Mouse (Mus musculus): Measurements from ENCODE around the gene Gse1.

The Gse1 gene

DNA sequence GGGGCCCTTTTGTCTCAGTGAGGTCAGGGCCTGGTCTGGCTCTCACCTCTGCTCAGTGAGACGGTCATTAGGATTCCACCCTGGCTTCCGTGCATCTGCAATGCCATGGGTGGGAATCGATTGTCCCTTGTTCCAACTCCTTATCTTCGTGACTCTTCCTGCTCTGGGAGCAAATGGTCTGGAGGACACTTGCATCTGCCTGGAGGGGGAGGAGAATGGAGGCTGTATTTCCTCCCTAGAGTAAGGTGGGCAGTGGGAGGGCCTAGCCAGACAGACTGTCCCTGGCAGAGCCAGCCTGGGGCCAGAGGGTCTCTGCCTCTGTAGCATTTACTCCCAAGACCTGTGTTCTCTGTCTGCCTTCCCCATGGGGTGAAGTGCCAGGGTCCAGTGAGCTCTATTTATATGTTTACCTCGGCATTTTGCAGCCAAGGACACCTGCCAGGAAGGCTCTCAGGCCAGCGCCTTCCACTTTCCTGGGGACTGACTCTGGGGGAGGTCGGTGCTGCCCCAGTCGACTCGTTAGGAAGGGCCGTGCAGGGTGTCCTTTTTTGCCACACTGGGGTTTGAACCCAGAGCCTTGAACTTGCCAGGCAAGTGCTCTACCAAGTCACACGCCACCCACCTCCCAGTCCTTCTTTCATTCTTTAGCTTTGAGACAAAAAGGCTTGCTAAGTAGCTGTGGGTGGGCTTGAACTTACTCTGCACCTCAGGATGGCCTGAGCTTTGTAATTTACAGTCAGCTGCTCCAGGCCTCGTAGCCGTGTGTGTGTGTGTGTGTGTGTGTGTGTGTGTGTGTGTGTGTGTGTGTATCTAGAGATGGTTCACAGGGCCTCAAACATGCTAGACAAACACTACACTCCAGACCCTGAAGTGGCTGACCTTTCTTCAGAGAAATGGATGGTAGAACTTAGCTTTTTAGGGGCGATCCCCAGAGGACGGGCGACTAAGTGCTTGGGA is 265.5 kb downstream of the Gse1 start:
- in situ Hi-C loops (cut with MseI, MboI): no loop called here

GRCm38 (mm10) chr8:120494903-120495302 is 266.6 kb downstream of the Gse1 start:
- in situ Hi-C loops (cut with MseI, MboI): no loop called here

DNA sequence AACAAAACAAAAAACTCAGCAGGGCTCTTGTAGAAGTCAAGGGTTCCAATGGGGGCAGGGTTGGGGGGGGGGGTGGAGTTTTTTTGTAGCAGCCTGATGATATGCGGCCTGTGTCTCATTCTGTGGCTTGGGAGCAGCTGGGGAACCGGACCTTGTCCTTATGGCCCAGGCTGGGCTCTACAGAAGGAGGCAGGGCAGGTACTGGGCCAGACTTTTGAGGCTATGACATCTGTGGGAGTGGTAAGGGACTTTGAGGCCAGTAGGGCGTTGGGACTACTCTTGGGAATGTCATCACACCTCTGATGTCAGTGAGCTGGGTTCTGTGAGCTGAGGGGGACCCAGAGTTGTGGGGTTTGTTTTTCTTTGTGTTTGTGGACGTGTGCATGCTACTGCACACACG is 267.2 kb downstream of the Gse1 start:
- in situ Hi-C loops (cut with MseI, MboI): no loop called here

GRCm38 (mm10) chr8:120496478-120496877 is 268.2 kb downstream of the Gse1 start:
- in situ Hi-C loops (cut with MseI, MboI): no loop called here

GRCm38 (mm10) chr8:120497503-120497946 is 269.3 kb downstream of the Gse1 start:
- in situ Hi-C loops (cut with MseI, MboI): no loop called here

DNA sequence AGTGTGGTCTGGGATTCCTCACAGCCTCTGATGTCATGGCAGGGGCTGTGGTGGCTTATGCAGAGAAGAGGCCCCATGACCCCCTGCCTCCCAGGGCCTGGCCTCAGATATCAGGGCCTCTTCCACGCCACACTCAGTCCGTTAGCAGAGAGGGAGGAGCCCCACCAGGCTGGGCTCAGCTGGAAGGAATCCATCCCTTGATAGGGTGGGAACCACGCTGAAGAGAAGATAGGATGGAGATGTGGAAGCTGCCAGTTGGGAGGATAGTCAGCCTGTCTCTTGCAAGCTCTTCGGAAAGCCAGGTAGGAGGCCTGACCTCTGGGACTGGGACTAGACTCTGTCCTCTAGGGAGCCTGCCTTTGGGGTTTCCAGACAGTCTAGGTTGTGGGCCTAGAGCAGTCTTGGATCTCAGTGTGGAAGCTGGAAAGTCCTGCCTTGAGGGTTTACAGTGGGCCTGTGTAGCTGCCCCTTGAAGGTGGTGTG is 270.1 kb downstream of the Gse1 start:
- in situ Hi-C loops (cut with MseI, MboI): no loop called here

DNA sequence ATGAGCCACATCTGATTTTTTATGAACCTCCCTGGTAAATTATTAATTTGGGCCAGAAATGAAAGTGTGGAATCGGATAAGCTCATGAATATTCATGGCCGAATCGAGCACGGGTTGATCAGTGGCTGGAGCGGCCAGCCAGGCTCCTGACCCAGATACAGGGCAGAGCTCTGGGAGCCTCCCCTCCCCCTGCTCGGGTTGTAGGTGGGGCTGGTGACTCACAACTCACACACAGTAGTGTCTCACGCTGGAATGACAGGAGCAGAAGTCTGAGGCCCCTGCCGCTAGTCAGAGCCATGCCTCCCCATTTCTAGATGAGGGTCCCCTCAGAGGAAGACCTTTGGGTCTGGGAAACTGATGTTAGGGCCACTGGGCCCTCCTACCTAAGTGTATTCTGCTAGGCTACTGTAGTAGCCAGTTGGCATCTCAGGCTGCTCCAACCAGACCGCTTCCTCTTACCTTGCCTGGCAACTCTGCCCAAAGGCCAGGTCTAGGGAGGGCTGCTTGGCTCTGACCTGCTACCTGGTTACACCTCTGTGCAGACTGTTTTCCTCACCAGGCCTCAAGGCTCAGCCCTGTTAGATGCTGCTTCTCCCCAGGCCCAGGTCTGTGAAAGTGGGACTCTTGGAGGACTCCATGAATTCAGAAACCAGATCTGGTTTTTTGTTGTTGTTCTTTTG is 270.8 kb downstream of the Gse1 start:
- in situ Hi-C loops (cut with MseI, MboI): no loop called here

- in situ Hi-C loops (cut with MseI, MboI): no loop called here
Observed at GRCm38 (mm10) chr8:120500701-120501261, 272.5 kb downstream of the Gse1 start.

- in situ Hi-C loops (cut with MseI, MboI): no loop called here
Observed at GRCm38 (mm10) chr8:120501426-120501825, 273.2 kb downstream of the Gse1 start.

DNA sequence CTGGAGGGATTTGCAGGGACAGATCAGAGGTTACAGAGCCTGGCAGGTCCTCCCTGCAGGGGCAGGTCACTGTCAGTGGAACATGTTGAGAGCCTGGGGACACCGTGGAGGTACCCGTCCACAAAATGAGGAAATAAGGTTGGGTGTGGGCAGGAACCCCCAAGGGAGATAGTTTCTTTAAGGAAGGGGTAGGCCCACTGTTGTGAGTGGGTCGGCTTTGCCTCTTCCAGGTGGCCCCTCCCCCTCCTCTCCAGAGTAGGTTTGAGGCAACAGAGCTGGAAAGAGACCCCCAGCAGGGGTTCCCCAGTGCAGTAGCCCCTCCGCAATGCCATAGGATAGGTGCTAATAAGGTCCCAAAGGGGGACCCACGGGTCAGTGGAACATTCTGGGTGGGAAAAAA is 274.2 kb downstream of the Gse1 start:
- in situ Hi-C loops (cut with MseI, MboI): no loop called here

GRCm38 (mm10) chr8:120504251-120505081 is 276.2 kb downstream of the Gse1 start:
- in situ Hi-C loops (cut with MseI, MboI): no loop called here

DNA sequence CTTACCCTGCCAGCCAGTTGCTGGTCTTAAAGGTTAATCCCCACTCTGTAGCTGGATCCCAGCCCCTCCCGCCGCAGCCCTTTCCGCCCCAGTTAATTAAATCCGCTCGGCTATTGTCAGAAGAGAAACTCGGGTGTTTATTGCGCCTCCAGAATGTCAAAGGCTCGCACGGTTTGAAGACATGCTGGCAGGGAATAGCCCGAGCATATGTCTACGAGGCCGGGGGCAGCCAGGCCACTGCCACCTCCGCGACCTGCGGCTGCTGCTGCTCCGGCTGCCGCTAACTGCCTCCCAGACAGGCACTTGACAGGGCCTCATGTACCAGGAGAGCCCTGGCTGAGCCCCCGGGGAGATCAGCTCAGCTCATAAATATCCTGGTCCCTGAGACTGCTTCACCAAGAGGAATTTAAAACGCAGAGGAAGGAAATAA is 276.8 kb downstream of the Gse1 start:
- in situ Hi-C loops (cut with MseI, MboI): no loop called here

DNA sequence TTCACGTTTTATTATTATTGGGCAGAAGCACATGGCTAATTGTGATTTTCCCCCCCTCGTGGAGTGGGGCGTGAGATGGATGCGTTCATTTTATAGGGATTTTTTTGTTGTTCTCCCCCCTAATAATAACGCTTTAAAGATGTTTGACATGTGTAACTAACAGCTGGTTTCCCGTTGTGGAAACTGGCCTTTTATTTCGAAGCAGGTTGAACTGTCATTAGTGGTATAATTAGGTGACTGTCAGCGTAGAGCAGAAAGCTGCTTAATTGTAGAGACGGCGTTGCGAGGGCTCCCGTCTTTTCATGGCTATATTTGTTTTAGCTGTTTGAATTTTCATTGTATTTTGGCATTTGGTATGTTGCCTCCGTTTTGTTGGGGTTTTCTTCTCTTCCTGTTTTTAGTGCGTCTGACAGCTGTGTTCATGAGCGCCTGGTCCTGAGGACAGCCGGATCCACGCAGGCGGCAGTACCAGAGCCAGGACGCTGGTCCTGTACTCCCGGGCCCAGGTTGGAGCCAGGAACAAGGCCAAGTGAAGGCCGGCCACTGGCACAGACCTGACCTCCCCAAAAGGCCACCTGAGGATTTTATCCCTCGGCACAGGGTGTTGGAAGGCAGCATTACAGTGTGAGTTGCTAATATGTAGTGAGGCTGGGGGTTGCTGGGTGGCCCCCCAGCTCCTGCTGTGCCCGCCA is 277.5 kb downstream of the Gse1 start:
- in situ Hi-C loops (cut with MseI, MboI): no loop called here

- in situ Hi-C loops (cut with MseI, MboI): no loop called here
Observed at GRCm38 (mm10) chr8:120506562-120506961, 278.3 kb downstream of the Gse1 start.

GRCm38 (mm10) chr8:120507290-120507689 is 279.0 kb downstream of the Gse1 start:
- in situ Hi-C loops (cut with MseI, MboI): no loop called here

DNA sequence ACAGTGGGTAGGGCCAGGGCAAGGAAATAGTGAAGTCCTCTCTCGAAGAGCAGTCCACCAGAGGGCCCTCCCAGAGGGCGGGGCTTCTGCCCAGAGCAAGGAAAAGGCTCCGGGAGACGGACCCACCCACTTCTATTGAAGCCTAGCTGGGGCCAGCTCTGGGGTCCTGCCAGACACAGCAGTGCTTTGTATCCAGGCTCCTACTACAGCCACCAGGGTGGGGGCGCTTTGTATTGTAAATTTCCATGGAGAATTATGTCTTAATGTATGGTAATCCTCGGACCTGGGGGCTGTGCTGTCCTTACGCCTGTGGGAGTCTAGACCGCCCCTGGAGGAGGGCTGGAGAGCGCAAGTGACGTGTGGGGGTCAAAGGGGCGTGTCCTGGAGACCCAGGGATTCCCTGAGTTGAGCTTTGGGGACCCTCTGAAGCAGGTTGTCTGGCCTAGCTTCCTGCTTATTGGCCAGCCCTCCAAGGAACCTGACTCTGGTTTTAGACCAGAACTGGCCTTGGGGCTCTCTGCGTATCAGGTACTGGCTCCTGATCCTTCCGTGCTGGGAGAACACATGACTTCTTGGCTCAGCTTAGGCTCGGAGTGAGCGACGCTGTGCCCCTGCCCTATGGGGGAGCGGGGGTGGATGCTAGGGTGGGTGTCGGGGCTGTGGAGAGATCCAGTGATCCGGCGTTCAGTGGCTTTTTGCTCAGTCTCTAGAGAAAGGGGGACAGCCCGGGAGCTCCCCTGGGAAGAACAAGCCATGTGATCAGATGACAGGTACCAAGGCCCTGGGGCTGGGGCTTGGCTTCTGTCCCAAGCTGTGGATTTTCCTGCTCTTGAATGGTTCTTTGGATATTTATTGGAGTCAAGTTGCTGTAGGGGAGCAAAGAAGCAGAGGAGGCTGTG is 281.1 kb downstream of the Gse1 start:
- in situ Hi-C loops (cut with MseI, MboI): no loop called here

- in situ Hi-C loops (cut with MseI, MboI): no loop called here
Observed at GRCm38 (mm10) chr8:120510035-120510416, 281.8 kb downstream of the Gse1 start.

GRCm38 (mm10) chr8:120510863-120511457 is 282.7 kb downstream of the Gse1 start:
- in situ Hi-C loops (cut with MseI, MboI): no loop called here

- in situ Hi-C loops (cut with MseI, MboI): no loop called here
Observed at GRCm38 (mm10) chr8:120511737-120512136, 283.5 kb downstream of the Gse1 start.
